Mouse (Mus musculus): ENCODE results near the gene Tbkbp1. TPM values are rescaled to one million over a fixed set of nuclear protein-coding genes. Genes with fewer than 3 reads are reported as not detected.

Gene Tbkbp1
- total and polyA plus RNA-seq, 2 experiments, result 1.0 to 6.4 TPM

DNA sequence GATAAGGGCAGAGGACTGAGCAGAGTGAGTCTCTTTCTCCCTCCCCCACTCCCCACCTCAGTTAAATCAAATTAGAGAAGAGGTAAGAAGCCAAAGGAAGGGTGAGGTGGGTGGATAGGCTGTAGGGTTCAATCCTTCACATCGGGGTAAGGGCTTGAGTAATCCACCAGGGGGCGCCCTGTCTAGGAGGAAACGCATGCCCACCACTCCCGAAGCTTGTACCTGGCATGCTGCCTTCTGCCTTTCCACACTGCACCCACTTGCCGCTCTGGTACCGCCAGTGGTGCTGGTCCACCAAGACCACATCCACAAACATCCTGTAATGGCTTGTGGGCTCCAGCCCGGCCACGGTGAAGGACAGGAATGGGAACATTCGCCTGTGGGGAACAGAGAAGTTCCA is 49.6 kb downstream of the Tbkbp1 start:
- TF ChIP-seq CTCF (IDR thresholded peaks at IDR 0.05; ENCODE audit: low read depth, low read length) (peak; percentile 88), POLR2A (IDR thresholded peaks at IDR 0.05; ENCODE audit: extremely low read depth, insufficient read depth, low read length) (no peak)
- DNase-seq (ENCODE audit: extremely low read depth, low read depth, low spot score), result peak; percentile 25
- H3K4me3 ChIP-seq (ENCODE audit: insufficient read depth, low read depth, low read length), result no peak overlapping the region
- 19% methylated on average over 9 of the region's 9 CpGs for WGBS
- H3K27me3 ChIP-seq (ENCODE audit: control insufficient read depth, insufficient read depth, low read length), result peaks cover 3% of the 10 kb centered on the region; the same call in 1 of the 2 replicates
- H3K79me2 ChIP-seq (ENCODE audit: control insufficient read depth, insufficient read depth, low read length), result no peaks in the 10 kb centered on the region
- no peaks in the 10 kb centered on the region for H3K4me1 ChIP-seq (ENCODE audit: control insufficient read depth, insufficient read depth, low read length)
- no peaks in the 10 kb centered on the region for H3K36me3 ChIP-seq (ENCODE audit: control insufficient read depth, insufficient read depth, low read length)
- H3K27ac ChIP-seq (replicated peaks; ENCODE audit: insufficient read depth, low read depth, low read length), result no peak overlapping the region
- no peak overlapping the region for H3K9ac ChIP-seq (ENCODE audit: low read depth, low read length)

DNA sequence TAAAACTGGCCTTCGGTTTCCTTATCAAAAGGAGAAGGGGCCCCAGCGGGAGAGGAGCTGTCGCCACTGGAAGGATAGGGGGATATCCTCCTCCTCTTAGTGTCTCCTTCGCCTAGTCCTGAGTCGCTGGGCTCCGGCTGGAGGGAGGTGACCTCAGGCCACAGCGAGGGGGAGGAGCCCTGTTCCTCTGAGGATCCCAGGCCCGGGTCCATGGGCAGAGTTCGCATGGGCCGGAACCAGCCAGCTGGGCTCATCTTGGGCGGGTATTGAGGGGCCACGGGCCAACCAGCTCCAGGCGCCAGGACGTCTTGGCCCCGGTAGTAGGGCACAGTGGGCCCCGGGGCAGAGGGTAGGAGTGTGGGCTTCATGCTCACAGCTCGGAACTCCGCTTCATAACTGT is 52.5 kb downstream of the Tbkbp1 start:
- TF ChIP-seq CTCF (IDR thresholded peaks at IDR 0.05; ENCODE audit: low read depth, low read length), result no peak
- TF ChIP-seq POLR2A (IDR thresholded peaks at IDR 0.05; ENCODE audit: extremely low read depth, insufficient read depth, low read length), result no peak
- peaks cover 3% of the 10 kb centered on the region; the same call in 1 of the 2 replicates for H3K27me3 ChIP-seq (ENCODE audit: control insufficient read depth, insufficient read depth, low read length)
- no peak overlapping the region for H3K9ac ChIP-seq (ENCODE audit: low read depth, low read length)
- no peaks in the 10 kb centered on the region for H3K79me2 ChIP-seq (ENCODE audit: control insufficient read depth, insufficient read depth, low read length)
- no peak overlapping the region for H3K27ac ChIP-seq (replicated peaks; ENCODE audit: insufficient read depth, low read depth, low read length)
- WGBS, result 15% methylated on average over 18 of the region's 18 CpGs
- no peaks in the 10 kb centered on the region for H3K4me1 ChIP-seq (ENCODE audit: control insufficient read depth, insufficient read depth, low read length)
- no peak overlapping the region; the same call in 1 of the 2 replicates for H3K4me3 ChIP-seq (ENCODE audit: insufficient read depth, low read depth, low read length)
- peak; percentile 9 for DNase-seq (ENCODE audit: extremely low read depth, low read depth, low spot score)
- H3K36me3 ChIP-seq (ENCODE audit: control insufficient read depth, insufficient read depth, low read length), result no peaks in the 10 kb centered on the region

DNA sequence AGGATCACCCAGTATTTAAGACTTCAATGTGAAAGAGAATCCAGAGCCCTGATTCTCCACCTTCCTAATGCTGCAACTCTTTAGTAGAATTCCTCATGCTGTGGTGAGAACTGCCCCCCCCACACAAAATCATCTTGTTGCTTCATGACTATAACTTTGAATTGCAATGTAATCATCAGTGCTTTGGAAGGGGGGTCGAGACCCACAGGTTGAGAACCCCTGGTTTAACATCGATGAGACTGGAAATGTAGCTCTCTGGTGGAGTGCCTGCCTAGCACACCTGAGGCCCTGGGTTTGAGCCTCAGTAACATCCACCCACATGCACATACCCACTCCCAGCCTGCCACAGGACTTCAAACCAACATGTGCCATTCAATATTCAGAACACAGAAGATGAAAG is 56.7 kb downstream of the Tbkbp1 start:
- H3K36me3 ChIP-seq (ENCODE audit: control insufficient read depth, insufficient read depth, low read length), result no peaks in the 10 kb centered on the region
- DNase-seq (ENCODE audit: extremely low read depth, low read depth, low spot score), result no peak
- H3K27me3 ChIP-seq (ENCODE audit: control insufficient read depth, insufficient read depth, low read length), result peaks cover 6% of the 10 kb centered on the region; the same call in 1 of the 2 replicates
- no peaks in the 10 kb centered on the region for H3K4me1 ChIP-seq (ENCODE audit: control insufficient read depth, insufficient read depth, low read length)
- no peak overlapping the region for H3K9ac ChIP-seq (ENCODE audit: low read depth, low read length)
- H3K27ac ChIP-seq (replicated peaks; ENCODE audit: insufficient read depth, low read depth, low read length), result no peak overlapping the region
- H3K79me2 ChIP-seq (ENCODE audit: control insufficient read depth, insufficient read depth, low read length), result no peaks in the 10 kb centered on the region
- no peak overlapping the region for H3K4me3 ChIP-seq (ENCODE audit: insufficient read depth, low read depth, low read length)
- 55% methylated on average over 2 of the region's 2 CpGs for WGBS
- no peak for TF ChIP-seq CTCF (IDR thresholded peaks at IDR 0.05; ENCODE audit: low read depth, low read length)
- TF ChIP-seq POLR2A (IDR thresholded peaks at IDR 0.05; ENCODE audit: extremely low read depth, insufficient read depth, low read length), result no peak

DNA sequence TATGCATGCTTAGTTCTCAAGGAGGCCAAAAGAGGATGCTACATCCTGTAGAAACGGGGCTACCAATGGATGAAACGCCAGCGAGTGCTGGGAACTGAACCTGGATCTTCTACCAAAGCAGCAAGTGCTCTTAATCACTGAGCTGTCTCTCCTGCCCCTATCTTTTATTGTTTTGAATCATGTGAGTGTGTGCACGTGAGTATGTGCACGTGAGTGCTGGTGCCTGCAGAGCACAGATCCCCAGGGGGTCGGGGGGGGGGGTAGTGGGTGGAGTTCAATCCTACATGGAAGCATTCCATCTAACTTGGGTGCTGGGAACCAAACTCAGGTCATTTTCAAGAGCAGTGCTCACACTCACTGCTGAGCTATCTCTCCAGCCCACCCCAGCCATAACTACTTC is 64.9 kb downstream of the Tbkbp1 start:
- Histone ChIP-seq H3K4me1 (ENCODE audit: control insufficient read depth, insufficient read depth, low read length) (no peaks in the 10 kb centered on the region), H3K36me3 (ENCODE audit: control insufficient read depth, insufficient read depth, low read length) (no peaks in the 10 kb centered on the region), H3K9ac (ENCODE audit: low read depth, low read length) (no peak overlapping the region), H3K79me2 (ENCODE audit: control insufficient read depth, insufficient read depth, low read length) (no peaks in the 10 kb centered on the region), H3K4me3 (ENCODE audit: insufficient read depth, low read depth, low read length) (no peak overlapping the region), H3K27me3 (ENCODE audit: control insufficient read depth, insufficient read depth, low read length) (peaks cover 2% of the 10 kb centered on the region; the same call in 1 of the 2 replicates), H3K27ac (replicated peaks; ENCODE audit: insufficient read depth, low read depth, low read length) (no peak overlapping the region)
- no peak for TF ChIP-seq CTCF (IDR thresholded peaks at IDR 0.05; ENCODE audit: low read depth, low read length)
- no peak for TF ChIP-seq POLR2A (IDR thresholded peaks at IDR 0.05; ENCODE audit: extremely low read depth, insufficient read depth, low read length)
- no peak for DNase-seq (ENCODE audit: extremely low read depth, low read depth, low spot score)
- 66% methylated on average over 6 of the region's 6 CpGs for WGBS

Other genes with a start within 250 kb of the Tbkbp1 start
- gene Cdk5rap3, start 235.0 kb downstream of the Tbkbp1 start, total RNA-seq (2014; rRNA removed), result 44.1 and 52.2 TPM in 2 replicates
- gene Cdk5rap3, start 235.0 kb downstream of the Tbkbp1 start, polyA plus RNA-seq (2012; rRNA removed), result 36.6 and 50.5 TPM in 2 replicates
- gene Prr15l, start 223.4 kb downstream of the Tbkbp1 start, total RNA-seq (2014; rRNA removed), result 0.34 and 0.46 TPM in 2 replicates
- gene Prr15l, start 223.4 kb downstream of the Tbkbp1 start, polyA plus RNA-seq (2012; rRNA removed), result 0.60 and 0.64 TPM in 2 replicates
- gene Pnpo, start 207.5 kb downstream of the Tbkbp1 start, total RNA-seq (2014; rRNA removed), result 113 and 126 TPM in 2 replicates
- gene Pnpo, start 207.5 kb downstream of the Tbkbp1 start, polyA plus RNA-seq (2012; rRNA removed), result 170 and 175 TPM in 2 replicates
- gene Sp2, start 168.5 kb downstream of the Tbkbp1 start, total RNA-seq (2014; rRNA removed), result 0.28 and 0.54 TPM in 2 replicates
- gene Sp2, start 168.5 kb downstream of the Tbkbp1 start, polyA plus RNA-seq (2012; rRNA removed), result 3.4 and 3.8 TPM in 2 replicates
- under 0.01 and 0.09 TPM in 2 replicates for gene Sp6, start 138.1 kb downstream of the Tbkbp1 start, total RNA-seq (2014; rRNA removed)
- 0.04 and 0.05 TPM in 2 replicates for gene Sp6, start 138.1 kb downstream of the Tbkbp1 start, polyA plus RNA-seq (2012; rRNA removed)
- 39.5 and 41.9 TPM in 2 replicates for gene Scrn2, start 121.6 kb downstream of the Tbkbp1 start, total RNA-seq (2014; rRNA removed)
- 56.6 and 58.3 TPM in 2 replicates for gene Scrn2, start 121.6 kb downstream of the Tbkbp1 start, polyA plus RNA-seq (2012; rRNA removed)
- gene Lrrc46, start 110.1 kb downstream of the Tbkbp1 start, total RNA-seq (2014; rRNA removed), result 0.28 and 1.1 TPM in 2 replicates
- gene Lrrc46, start 110.1 kb downstream of the Tbkbp1 start, polyA plus RNA-seq (2012; rRNA removed), result 1.0 and 1.1 TPM in 2 replicates
- 19.5 and 29.2 TPM in 2 replicates for gene Mrpl10, start 109.9 kb downstream of the Tbkbp1 start, total RNA-seq (2014; rRNA removed)
- gene Mrpl10, start 109.9 kb downstream of the Tbkbp1 start, polyA plus RNA-seq (2012; rRNA removed), result 86.8 and 120 TPM in 2 replicates
- 1.1 and 1.7 TPM in 2 replicates for gene Osbpl7, start 100.9 kb downstream of the Tbkbp1 start, total RNA-seq (2014; rRNA removed)
- gene Osbpl7, start 100.9 kb downstream of the Tbkbp1 start, polyA plus RNA-seq (2012; rRNA removed), result 1.7 and 2.2 TPM in 2 replicates
- 0.09 and 0.13 TPM in 2 replicates for gene Tbx21, start 36.2 kb downstream of the Tbkbp1 start, total RNA-seq (2014; rRNA removed)
- 0.22 and 0.38 TPM in 2 replicates for gene Tbx21, start 36.2 kb downstream of the Tbkbp1 start, polyA plus RNA-seq (2012; rRNA removed)
- gene Kpnb1, start 36.4 kb upstream of the Tbkbp1 start, total RNA-seq (2014; rRNA removed), result 40.7 and 44.6 TPM in 2 replicates
- gene Kpnb1, start 36.4 kb upstream of the Tbkbp1 start, polyA plus RNA-seq (2012; rRNA removed), result 14.9 and 16.2 TPM in 2 replicates
- 12.2 and 21.2 TPM in 2 replicates for gene Npepps, start 129.1 kb upstream of the Tbkbp1 start, total RNA-seq (2014; rRNA removed)
- gene Npepps, start 129.1 kb upstream of the Tbkbp1 start, polyA plus RNA-seq (2012; rRNA removed), result 7.1 and 9.1 TPM in 2 replicates
- 19.0 and 19.9 TPM in 2 replicates for gene Mrpl45, start 164.2 kb upstream of the Tbkbp1 start, total RNA-seq (2014; rRNA removed)
- gene Mrpl45, start 164.2 kb upstream of the Tbkbp1 start, polyA plus RNA-seq (2012; rRNA removed), result 12.8 and 13.3 TPM in 2 replicates
- gene Gpr179, start 200.6 kb upstream of the Tbkbp1 start, total RNA-seq (2014; rRNA removed), result not detected in 2 replicates
- gene Gpr179, start 200.6 kb upstream of the Tbkbp1 start, polyA plus RNA-seq (2012; rRNA removed), result 0.01 TPM in 1 of 2 replicates, not detected in the other
- 4.0 TPM in 2 replicates for gene Socs7, start 211.1 kb upstream of the Tbkbp1 start, total RNA-seq (2014; rRNA removed)
- gene Socs7, start 211.1 kb upstream of the Tbkbp1 start, polyA plus RNA-seq (2012; rRNA removed), result 3.1 and 3.7 TPM in 2 replicates